Mouse (Mus musculus) E14TG2a.4 (cell line): ENCODE measurements around the gene Mindy1.

Source experiments
- CTCF ChIP-seq: conservative IDR thresholded peaks from 2 replicates; pipeline ENCODE4 v1.5.1; 2014; ENCODE audit warnings: low read length
- NANOG ChIP-seq: IDR thresholded peaks from 2 replicates; pipeline ENCODE4 v1.6.1; 2014; ENCODE audit warnings: borderline replicate concordance, low read length, mixed read lengths
- POU5F1 ChIP-seq: IDR thresholded peaks from 2 replicates; pipeline ENCODE4 v1.6.1; 2014; ENCODE audit warnings: low read length, borderline replicate concordance

DNA sequence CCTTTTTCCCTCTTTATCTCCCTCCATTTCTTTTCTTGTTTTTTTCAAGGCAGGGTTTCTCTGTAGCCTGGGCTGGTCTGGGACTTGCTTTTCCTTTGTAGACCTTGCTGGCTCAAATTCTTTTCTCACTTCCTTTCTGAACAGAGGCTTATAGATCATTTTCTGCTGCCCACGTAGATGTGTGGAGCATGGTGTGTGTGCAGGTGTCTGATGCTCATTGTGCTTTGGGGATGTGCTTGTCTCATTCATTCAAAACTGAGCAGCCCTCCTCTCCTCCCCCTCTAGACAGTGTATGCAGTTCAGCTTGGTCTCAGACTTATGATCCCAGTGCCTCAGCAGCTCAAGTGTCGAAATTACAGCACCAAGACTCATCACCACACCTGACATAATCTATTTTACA, 38.0 kb downstream of the Mindy1 start:
- TF ChIP-seq CTCF (no peak), POU5F1 (no peak), NANOG (no peak)
